Mouse (Mus musculus): ENCODE measurements around the gene Sez6l2. TPM values are rescaled to one million over a fixed set of nuclear protein-coding genes. Genes with fewer than 3 reads are reported as not detected.

Sez6l2 gene
- total RNA-seq (2023): 4.0 to 6.6 TPM (median 5.4 TPM) in 4 replicates

DNA sequence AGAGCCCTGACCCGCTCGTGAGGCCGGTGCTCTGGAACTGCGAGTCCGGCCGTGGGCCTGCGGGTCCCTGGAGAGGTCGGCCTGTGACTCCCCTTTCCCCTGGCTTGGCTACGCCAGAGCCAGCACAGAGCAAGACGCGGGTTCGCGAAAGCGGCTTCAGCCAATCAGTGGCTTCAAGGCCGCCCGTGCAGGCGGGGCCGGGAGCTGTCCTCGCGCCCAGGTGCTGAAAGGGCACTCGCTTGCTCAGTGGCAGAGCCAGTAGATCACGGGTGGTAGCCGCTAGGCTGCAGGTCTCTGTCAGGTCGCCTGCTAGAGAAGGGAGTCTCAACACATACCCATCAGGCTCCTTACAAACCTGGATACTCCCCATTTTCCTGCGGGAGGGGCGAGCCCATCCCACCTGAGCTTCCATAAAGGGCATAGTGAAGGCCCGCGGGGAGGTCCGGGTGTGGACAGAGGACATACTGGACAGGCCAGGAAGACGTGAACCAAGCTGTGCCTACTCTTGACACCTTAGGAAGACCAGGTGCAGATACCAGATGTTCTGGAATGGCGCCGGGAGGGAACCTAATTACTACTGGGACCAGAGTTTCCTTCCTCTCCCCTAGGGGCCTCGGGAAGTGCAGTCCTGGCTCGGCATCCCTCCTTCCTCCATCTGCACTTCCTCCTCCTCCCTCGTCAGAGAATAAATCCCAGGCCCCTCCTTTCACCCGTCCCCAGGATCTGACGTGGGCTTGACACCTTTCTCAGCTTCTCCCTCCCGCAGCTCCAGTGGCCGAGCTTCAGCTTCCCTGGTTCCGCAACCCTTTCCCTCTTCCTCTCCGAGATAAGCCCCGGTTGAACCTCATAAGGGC lies at the start of gene Sez6l2:
Sez6l2 (plus strand) TSS at position 771 of the 854 bp plus-strand sequence.

GRCm38 (mm10) chr7:126922624-126923060 lies 27.7 kb upstream of the Sez6l2 start, which contains the start of gene Tmem219:
Gene Tmem219, minus strand, starts transcription at chr7:126922917.

GRCm38 (mm10) chr7:126928384-126929037 lies 21.9 kb upstream of the Sez6l2 start, which contains the start of gene Kctd13:
Gene Kctd13, plus strand, starts transcription at chr7:126928879.

GRCm38 (mm10) chr7:126949403-126949792 lies 965 bp upstream of the Sez6l2 start, which contains the start of gene Asphd1:
Gene Asphd1, minus strand, starts transcription at chr7:126949582.

DNA sequence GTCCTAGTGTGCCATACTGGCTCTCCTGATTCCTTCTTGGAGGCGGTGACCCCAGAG lies 25.4 kb downstream of the Sez6l2 start, which contains the start of gene Cdipt:
Cdipt (plus strand) TSS at position 22 of the 57 bp plus-strand sequence.

GRCm38 (mm10) chr7:126975950-126976866 lies 25.8 kb downstream of the Sez6l2 start, which contains the start of gene Cdiptos:
Gene Cdiptos, minus strand, starts transcription at chr7:126976098.

DNA sequence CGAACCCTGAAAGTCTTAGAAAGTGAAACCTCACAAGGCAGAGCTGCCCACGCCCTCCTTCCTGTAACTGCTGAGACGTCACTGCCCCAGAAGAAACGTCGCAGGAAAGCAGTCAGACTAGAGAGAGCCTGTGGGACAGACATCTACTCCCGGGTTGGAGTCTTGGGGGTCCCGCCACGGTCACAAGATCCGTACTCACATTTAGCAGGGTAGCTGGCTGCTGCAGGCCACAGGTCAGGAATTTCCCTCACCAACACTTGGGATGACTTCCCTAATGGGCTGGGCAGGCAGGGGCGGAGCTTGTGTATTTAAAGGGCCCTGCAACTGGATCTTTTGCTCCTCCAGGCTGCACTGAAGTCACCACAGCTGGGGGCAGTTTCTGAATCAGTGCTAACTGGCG lies 64.0 kb downstream of the Sez6l2 start, which contains the start of gene Mvp:
Mvp (minus strand) TSS at position 302 of the 400 bp plus-strand sequence.

GRCm38 (mm10) chr7:127016481-127016485 lies 65.9 kb downstream of the Sez6l2 start, which contains the start of gene Pagr1b:
Gene Pagr1b, minus strand, starts transcription at chr7:127016484.

DNA sequence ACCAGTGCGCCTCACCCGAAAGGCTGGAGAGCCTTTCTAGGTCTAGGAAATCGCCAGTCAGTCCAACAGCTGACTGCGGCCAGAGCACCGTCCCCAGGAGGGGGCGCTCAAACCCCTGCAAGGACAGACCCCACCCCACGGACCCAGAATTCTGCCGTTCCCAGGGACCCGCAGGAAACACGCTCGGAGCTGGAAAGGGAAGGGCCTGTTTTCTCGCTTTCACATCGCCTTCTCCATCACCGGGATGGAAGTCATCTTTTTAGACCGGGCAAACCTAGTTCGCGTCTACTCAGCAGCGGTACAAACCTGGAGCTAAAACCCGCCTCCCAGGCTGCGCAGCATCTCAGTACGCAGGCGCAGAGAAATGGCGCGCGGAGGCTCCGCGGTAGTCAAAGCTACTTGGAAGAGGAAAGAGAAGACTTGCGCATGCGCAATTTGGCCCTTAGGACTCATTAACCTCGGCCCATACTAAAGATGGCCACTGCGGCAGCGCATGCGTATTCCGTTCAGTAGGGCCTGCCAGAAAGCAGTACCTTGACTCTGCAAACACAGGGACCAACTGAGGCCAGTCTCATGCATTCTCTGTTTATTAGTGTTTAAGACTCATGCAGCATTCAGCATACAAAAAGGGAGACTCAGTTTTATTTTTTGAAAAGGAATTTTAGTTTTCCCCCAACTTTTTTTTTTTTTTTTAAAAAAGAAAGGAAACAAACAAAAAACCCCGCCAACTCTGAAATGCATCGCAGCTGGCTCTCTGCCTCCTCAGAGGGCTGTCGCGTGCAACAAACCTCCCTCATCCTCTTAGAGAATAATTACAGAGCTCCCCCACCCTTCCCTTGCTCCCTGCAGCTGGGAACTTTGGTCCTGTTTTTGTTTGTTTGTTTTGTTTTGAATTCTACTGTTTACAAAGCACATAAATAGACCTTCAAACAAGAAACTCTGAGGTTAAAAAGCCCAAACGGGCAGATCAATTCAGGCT lies 66.9 kb downstream of the Sez6l2 start, which contains the start of gene Pagr1a:
Pagr1a (minus strand) TSS at position 382 of the 979 bp plus-strand sequence.

Other genes starting within 250 kb of the Sez6l2 start
- gene Coro1a, start 242.8 kb upstream of the Sez6l2 start, total RNA-seq (2023): 1,245 to 1,260 TPM (median 1,252 TPM) in 4 replicates
- gene Mapk3, start 191.0 kb upstream of the Sez6l2 start, total RNA-seq (2023): 42.9 to 46.2 TPM (median 43.3 TPM) in 4 replicates
- 2.3 to 5.6 TPM (median 3.7 TPM) in 4 replicates for gene Gdpd3, start 184.2 kb upstream of the Sez6l2 start, total RNA-seq (2023)
- 220 to 232 TPM (median 230 TPM) in 4 replicates for gene Ypel3, start 173.6 kb upstream of the Sez6l2 start, total RNA-seq (2023)
- 7.8 to 8.8 TPM (median 8.4 TPM) in 4 replicates for gene Tbx6, start 169.1 kb upstream of the Sez6l2 start, total RNA-seq (2023)
- gene Ppp4c, start 158.1 kb upstream of the Sez6l2 start, total RNA-seq (2023): 252 to 268 TPM (median 266 TPM) in 4 replicates
- 0.33 TPM in 1 of 4 replicates, not detected in the others for gene Fam57b, start 152.9 kb upstream of the Sez6l2 start, total RNA-seq (2023)
- not detected in 4 replicates for gene 4930451I11Rik, start 118.9 kb upstream of the Sez6l2 start, total RNA-seq (2023)
- gene Doc2a, start 103.1 kb upstream of the Sez6l2 start, total RNA-seq (2023): not detected in 4 replicates
- 20.9 to 32.3 TPM (median 26.0 TPM) in 4 replicates for gene Hirip3, start 88.6 kb upstream of the Sez6l2 start, total RNA-seq (2023)
- 78.5 to 88.5 TPM (median 82.9 TPM) in 4 replicates for gene Ino80e, start 88.2 kb upstream of the Sez6l2 start, total RNA-seq (2023)
- gene Taok2, start 65.9 kb upstream of the Sez6l2 start, total RNA-seq (2023): 79.8 to 90.3 TPM (median 84.2 TPM) in 4 replicates
- gene Tmem219, start 27.6 kb upstream of the Sez6l2 start, total RNA-seq (2023): 37.9 to 43.4 TPM (median 42.2 TPM) in 4 replicates
- 39.8 to 42.9 TPM (median 41.8 TPM) in 4 replicates for gene Kctd13, start 21.7 kb upstream of the Sez6l2 start, total RNA-seq (2023)
- not detected in 4 replicates for gene Asphd1, start 981 bp upstream of the Sez6l2 start, total RNA-seq (2023)
- 62.8 to 64.5 TPM (median 64.2 TPM) in 4 replicates for gene Cdipt, start 25.4 kb downstream of the Sez6l2 start, total RNA-seq (2023)
- gene Cdiptos, start 25.5 kb downstream of the Sez6l2 start, total RNA-seq (2023): 0.39 to 2.0 TPM (median 0.92 TPM) in 4 replicates
- 40.5 to 49.3 TPM (median 44.5 TPM) in 4 replicates for gene Mvp, start 64.1 kb downstream of the Sez6l2 start, total RNA-seq (2023)
- gene Pagr1b, start 65.9 kb downstream of the Sez6l2 start, total RNA-seq (2023): 3.2 to 10.6 TPM (median 8.7 TPM) in 3 of 4 replicates, not detected in the other
- gene Pagr1a, start 66.8 kb downstream of the Sez6l2 start, total RNA-seq (2023): 10.5 to 44.7 TPM (median 14.2 TPM) in 4 replicates
- gene Gm42742, start 70.5 kb downstream of the Sez6l2 start, total RNA-seq (2023): 7.4 to 42.0 TPM (median 30.9 TPM) in 4 replicates
- 1.4 to 2.1 TPM (median 1.8 TPM) in 3 of 4 replicates, not detected in the other for gene Prrt2, start 70.6 kb downstream of the Sez6l2 start, total RNA-seq (2023)
- gene Maz, start 76.5 kb downstream of the Sez6l2 start, total RNA-seq (2023): 210 to 225 TPM (median 222 TPM) in 4 replicates
- gene Kif22, start 91.9 kb downstream of the Sez6l2 start, total RNA-seq (2023): 1.3 to 3.1 TPM (median 2.1 TPM) in 4 replicates
- 0.98 to 4.6 TPM (median 1.9 TPM) in 3 of 4 replicates, not detected in the other for gene Zg16, start 136.8 kb downstream of the Sez6l2 start, total RNA-seq (2023)
- 51.6 to 60.7 TPM (median 59.8 TPM) in 4 replicates for gene AI467606, start 140.8 kb downstream of the Sez6l2 start, total RNA-seq (2023)
- gene Qprt, start 171.7 kb downstream of the Sez6l2 start, total RNA-seq (2023): 0.37 TPM in 1 of 4 replicates, not detected in the others
- gene Spn, start 187.3 kb downstream of the Sez6l2 start, total RNA-seq (2023): 5.3 to 6.6 TPM (median 5.9 TPM) in 4 replicates
- gene Cd2bp2, start 245.5 kb downstream of the Sez6l2 start, total RNA-seq (2023): 69.5 to 80.2 TPM (median 75.6 TPM) in 4 replicates

All from B cell, adult 62 days (primary cell).